Mouse (Mus musculus): ENCODE results near the gene Smim1.

The Smim1 gene

DNA sequence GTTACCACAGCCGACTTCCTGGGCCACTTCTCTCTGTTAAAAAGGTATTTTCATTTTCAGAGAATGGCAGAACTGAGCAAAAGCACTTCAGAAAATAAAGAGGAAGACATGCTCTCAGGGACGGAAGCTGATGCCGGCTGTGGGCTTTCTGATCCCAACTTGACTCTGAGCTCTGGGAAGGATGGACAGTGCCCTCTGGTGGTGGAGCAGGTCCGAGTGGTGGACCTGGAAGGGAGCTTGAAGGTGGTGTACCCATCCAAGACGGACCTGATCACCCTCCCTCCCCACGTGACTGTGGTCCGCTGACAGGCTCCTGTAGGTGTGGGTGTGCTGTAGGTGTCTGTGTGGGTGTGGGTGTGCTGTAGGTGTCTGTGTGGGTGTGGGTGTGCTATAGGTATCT lies 6.5 kb downstream of the Smim1 start:
- peak; percentile 76 for DNase-seq (ENCODE audit: low spot score)

DNA sequence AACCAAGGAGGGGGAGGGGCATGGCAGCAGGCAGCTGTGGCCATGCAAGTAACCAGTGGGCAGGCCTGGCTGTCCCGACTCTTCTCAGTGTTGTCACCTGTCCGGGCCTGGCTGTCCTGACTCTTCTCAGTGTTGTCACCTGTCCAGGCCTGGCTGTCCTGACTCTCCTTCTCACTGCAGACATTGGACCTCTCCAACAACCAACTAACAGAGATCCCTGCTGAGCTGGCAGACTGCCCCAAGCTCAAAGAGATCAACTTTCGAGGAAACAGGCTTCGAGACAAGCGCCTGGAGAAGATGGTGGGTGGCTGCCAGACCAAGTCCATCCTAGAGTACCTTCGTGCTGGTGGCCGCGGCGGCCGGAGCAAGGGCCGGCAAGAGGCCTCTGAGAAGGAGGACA lies 10.6 kb downstream of the Smim1 start:
- DNase-seq (ENCODE audit: low spot score) = no peak

DNA sequence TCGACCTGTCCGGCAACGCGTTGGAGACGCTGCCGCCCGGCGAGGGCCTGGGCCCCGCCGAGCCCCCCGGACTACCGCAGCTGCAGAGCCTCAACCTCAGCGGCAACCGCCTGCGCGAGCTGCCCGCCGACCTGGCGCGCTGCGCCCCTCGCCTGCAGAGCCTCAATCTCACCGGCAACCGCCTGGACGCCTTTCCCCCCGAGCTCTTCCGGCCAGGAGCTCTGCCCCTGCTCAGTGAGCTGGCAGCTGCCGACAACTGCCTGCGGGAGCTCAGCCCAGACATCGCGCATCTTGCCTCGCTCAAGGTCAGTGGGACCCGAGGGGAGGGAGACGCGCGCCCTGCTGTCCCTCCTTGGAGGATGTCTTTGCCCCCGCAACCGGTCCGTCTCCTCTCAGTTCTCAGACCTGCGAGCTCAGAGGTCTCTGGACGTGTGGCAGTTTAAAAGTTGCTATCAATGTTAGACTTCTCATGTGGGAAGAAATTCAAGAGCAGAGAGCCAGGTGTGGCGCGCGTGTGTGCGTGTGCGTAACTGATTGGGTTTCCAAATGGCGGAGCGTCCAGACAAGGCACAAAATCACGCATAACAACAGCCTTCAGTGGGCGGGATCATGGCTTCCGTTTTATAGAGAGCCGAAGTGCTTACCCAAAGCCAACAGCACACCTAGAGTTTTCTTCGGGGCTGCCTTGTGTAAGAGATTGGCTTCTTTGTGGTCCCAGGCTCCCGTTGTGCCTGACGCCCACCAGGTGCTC lies 13.7 kb downstream of the Smim1 start:
- peak; percentile 65 for DNase-seq (ENCODE audit: low spot score)

DNA sequence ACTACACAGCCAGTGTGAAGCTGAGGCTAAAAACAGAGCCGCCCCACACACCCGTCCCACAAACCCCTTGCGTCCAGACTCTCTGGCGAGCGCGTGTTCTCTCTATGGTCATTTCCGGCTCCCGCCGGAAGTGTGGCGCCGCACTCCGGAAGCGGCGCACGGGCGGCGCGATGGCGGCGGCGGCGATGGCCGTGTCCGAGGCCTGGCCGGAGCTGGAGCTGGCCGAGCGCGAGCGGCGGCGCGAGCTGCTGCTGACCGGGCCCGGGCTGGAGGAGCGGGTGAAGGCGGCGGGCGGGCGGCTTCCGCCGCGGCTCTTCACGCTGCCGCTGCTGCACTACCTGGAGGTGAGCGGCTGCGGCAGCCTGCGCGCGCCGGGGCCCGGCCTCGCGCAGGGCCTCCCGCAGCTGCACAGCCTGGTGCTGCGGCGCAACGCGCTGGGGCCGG lies 14.4 kb downstream of the Smim1 start, which contains the start of gene Lrrc47:
Lrrc47 (plus strand) TSS at position 86 of the 444 bp plus-strand sequence.
- DNase-seq (ENCODE audit: low spot score) = peak; percentile 90

DNA sequence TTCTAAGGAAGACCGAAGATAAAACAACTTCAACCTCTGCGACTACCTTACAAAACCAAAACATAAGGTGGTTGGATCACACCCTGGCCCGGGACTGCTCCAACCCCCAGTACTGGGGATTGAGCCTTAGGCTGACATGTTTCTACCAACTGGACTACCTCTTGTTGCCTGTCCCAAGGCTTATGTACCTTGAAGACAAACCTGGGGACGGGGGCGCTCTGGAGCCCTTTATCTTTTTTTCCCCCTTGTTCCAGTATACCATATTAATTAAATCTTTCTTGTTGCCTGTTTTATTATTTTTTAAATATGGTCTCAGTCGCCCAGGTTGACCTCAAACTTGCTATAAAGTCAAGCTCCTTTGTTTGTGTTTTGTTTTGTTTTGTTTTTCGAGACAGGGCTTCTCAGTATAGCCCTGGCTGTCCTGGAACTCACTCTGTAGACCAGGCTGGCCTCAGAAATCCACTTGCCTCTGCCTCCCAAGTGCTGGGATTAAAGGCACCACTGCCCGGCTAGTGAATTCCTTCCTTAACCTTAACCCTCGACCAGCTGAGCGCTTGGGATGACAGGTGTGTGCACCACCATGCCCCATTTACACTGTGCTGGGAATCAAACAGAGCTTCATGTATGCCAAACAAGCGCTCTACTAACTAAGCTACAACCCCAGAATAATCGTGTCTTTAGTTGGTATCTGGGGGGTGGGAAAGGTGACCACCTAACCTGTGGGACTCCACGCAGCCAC lies 15.0 kb downstream of the Smim1 start:
- DNase-seq (ENCODE audit: low spot score) = no peak

DNA sequence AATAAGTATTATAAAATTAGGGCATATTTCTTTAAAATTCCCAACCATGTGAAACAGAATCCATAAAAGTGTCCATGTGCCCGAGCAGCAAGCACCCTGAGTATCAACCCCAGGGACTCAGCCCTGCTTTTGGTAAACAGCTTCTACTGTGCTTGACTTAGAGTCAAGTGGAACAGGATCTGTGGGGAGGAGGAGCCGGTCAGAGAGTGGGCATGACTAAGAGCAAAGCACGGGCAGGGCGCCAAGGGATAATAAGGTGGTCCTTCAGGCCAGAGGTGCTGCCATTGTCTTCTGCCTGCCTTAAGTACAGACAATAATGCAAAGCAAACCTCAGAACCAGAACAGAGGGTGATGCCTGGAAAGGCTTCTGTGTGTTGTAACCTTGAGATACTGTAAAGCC lies 18.3 kb downstream of the Smim1 start:
- DNase-seq (ENCODE audit: low spot score) = peak; percentile 60

DNA sequence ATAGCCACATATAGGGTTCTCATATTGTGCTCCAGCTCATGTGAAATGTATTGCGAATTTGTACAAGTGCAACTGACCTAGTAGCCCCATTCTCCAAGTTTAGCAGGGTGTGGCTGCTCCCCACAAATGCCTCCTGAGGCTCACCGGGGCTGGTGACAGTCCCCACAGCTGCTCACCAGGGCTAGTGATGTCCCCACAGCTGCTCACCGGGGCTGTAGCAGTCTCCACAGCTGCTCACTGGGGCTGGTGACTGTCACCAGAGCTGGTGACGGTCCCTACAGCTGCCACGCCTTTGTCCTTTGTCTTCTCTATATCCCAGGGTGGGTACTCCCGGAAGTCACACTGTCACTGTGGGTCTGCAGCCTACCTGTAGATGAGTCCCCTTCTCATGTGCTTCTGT lies 19.8 kb downstream of the Smim1 start:
- DNase-seq (ENCODE audit: low spot score) = no peak

DNA sequence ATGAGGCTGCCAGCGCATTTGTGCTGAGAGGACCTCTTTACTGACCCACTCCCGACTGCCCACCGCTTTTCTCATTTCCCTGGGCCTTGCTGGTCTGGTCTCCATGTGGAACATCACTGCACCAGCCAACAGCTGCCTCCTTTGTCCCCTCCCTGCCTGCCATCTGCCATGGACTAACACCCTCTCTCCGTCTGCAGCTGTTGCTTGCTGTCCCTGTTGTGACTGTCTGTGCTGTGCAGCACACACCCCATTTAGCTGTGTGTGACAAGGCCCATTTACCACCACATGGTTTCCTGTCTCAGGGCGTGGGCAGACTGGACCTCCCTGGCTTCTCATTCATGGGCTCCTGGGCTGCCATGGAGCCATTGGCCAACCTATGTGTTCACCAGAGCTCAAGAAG lies 20.5 kb downstream of the Smim1 start:
- DNase-seq (ENCODE audit: low spot score) = no peak

DNA sequence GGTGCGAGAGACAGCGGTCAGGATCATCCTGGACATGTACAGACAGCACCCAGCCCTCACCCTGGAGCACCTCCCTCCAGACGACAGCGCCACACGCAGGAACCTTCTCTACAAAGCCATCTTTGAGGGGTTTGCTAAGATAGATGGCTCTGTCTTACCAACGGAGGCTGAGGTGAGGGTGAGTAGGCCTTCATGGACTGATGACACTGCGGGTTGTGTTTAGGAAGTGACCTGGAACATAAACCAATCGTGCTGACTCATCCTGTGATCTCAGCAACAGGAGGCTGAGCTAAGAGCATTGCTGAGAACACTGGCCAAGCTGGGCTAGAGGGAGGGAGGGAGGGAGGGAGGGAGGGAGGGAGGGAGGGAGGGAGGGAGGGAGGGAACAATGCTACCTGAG lies 32.5 kb downstream of the Smim1 start:
- DNase-seq (ENCODE audit: low spot score) = peak; percentile 62

DNA sequence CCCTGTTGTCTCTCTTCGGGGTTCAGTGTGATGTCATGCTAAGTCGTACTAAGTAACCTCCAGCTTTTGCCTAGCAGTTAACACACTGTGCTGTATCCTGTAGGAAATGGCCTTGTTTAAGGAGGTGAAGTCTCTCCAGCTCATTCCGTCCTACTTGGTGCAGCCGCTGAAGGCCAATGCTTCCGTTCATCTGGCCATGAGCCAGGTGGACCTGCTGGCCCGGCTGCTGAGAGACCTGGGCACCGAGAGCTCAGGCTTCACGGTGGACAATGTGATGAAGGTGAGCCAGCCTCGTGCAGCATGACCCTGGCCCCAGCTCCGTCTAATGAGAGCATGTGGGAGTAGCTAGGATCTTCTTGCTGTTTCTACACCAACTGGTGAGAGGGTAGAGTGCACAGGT lies 33.3 kb downstream of the Smim1 start:
- peak; percentile 45 for DNase-seq (ENCODE audit: low spot score)

DNA sequence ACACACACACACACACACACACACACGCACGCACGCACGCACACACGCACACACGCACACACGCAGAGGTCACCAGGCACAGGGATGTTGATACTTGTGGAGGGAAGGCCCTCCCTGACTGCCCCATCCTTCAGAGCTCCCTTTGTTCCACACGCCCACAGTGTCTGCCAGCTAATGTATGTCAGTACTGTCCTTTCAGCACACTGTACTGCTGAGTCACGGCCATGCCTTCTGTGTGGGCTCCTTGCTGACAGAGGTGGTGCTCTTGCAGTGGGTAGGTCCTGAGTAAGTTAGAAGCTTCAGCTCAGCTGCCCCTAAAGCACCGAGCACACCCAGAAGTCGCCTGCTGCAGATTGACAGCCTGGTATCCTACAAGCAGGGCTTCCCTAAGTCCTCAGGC lies 45.6 kb downstream of the Smim1 start:
- DNase-seq (ENCODE audit: low spot score) = peak; percentile 69

DNA sequence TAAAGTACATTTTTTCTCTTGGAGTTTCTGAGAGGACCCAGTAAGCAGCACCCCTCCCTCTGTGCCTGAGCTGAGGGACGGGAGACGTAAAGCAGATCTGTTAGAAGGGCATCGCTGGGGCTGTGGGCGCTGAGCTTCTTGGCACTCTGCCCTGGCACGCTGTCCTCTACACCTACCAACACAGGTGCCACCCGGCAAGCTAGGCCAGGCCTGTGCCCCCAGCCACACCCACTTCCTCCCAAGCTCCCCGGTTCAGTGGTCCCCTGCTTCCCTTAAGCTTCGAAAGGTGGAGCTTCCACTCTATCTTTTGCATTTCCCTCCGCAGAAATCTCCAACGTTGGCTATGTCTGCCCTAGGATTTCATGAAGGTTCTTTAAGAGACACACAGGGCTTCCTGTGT lies 46.8 kb downstream of the Smim1 start:
- DNase-seq (ENCODE audit: low spot score) = no peak

DNA sequence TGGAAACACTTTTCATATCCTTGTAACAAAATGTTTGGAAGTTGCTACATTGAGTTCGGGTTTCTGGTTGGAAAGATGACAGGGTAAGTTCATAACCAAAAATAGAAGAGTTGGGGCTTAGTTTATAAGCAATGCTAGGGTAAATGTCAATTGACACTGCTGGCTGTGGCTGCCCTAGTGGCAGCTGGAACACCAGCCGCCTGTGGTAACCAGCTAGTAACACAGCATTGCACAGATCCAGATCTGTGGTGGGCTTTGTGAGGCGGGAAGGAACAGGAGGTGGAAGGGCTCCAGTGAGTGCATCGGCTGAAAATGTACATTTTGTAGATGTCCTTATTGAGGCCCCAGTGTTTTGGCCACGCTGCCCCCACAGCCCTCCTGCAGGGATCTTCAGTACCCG lies 50.3 kb downstream of the Smim1 start:
- peak; percentile 55 for DNase-seq (ENCODE audit: low spot score)

DNA sequence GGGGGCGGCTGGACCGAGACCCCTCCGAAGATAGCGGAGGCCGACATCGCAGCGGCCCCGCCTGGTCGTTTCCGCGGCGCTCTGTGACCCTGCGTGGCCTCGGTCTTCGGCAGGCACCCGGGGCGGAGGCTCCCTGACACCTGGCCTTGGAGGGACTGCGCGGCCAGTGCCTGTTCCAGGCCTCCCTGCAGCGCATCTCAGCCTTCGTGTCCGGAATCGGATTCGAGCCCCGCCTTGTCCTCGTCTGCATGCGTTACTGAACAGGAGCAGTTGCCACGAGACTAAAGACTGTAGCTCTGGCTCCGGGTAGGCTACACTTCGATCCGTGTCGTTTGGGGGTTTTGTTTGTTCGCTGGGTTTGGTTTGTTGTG lies 50.8 kb downstream of the Smim1 start:
- DNase-seq (ENCODE audit: low spot score) = peak; percentile 85

DNA sequence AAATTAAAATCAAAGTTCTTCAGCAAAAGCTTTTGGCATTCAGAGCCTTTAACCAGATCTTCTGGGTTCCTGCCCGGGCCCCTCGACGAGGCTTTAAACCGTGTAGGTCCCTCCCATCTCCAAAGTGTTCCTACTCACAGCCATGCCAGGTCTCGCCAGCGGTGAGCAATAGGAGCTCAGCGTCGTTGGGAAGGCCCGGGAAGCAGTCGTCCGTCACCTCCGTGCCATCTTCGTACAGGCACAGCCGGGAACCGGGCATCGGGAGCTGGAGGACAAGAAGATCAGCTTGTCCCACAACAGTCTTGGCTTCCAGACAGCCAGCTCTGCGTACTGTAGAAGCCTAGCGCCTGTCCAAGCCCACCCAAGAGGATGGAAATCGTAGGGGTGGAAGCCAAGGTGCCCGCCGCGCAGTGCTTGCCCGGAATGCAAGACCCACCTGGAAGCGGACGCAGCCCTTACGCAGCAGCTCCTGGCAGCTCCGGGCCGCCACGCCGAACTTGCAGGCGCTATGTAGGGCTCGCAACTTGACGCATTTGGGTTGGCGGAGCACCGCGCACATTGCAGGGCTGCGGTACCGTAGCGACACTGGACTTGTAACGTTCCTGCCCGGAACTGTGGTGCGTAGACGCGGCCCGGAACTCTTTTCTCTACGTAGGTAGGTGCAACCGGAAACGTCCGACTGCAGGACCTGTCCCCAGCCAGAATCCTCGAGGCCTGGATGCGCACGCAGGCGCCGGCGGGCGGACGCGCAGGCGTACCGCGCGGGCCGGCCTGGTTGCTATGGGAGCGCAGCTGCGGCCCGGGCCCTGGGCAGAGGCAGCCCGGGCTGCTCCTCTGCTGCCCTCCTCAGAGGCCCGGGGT lies 51.4 kb downstream of the Smim1 start, which contains the start of the genes Dffb and Cep104:
Dffb (minus strand) TSS at position 696 of the 861 bp plus-strand sequence.
Cep104 (plus strand) TSS at position 764 of the 861 bp plus-strand sequence.
- peak; percentile 97 for DNase-seq (ENCODE audit: low spot score)

Data from MN1 (cell line).